Mouse (Mus musculus) liver, embryonic 13.5 days (tissue): ENCODE results near the gene Ilvbl. TPM values are rescaled to one million over a fixed set of nuclear protein-coding genes. Genes with fewer than 3 reads are reported as not detected.
"Not testable (repeated sequence)": the region's sequence is repeated elsewhere in the genome, so short reads cannot be mapped to it uniquely, and the experiment has no call there.

Experiments used
- ATAC-seq: fragments of 200-750 bp; cut with Nextera tagmentation; 2 replicates; pipeline ENCODE4 v1.8.0; 2017; ENCODE audit warnings: low read depth, mild to moderate bottlenecking, moderate number of reproducible peaks, moderate library complexity
- DNase-seq: peaks from one replicate; pipeline ENCODE4 v3.0.0; 2022
- H3K27ac ChIP-seq: fragments of 300-500 bp; sonication (generic); 2 replicates; pipeline ENCODE4 v1.5.1; 2015; ENCODE audit warnings: moderate library complexity, mild to moderate bottlenecking, inconsistent platforms
- H3K27me3 ChIP-seq: fragments of 300-500 bp; sonication (generic); 2 replicates; pipeline ENCODE4 v1.6.1; 2015; ENCODE audit warnings: mild to moderate bottlenecking, inconsistent platforms
- H3K36me3 ChIP-seq: fragments of 300-500 bp; sonication (generic); 2 replicates; pipeline ENCODE4 v1.6.1; 2015; ENCODE audit warnings: mild to moderate bottlenecking, inconsistent platforms
- H3K4me1 ChIP-seq: fragments of 300-500 bp; sonication (generic); replicated peaks from 2 replicates; pipeline ENCODE4 v1.6.1; 2015; ENCODE audit warnings: inconsistent platforms
- H3K4me2 ChIP-seq: fragments of 300-500 bp; sonication (generic); 2 replicates; pipeline ENCODE4 v1.6.1; 2015; ENCODE audit warnings: inconsistent platforms, mild to moderate bottlenecking, moderate library complexity
- H3K4me3 ChIP-seq: fragments of 300-500 bp; sonication (generic); replicated peaks from 2 replicates; pipeline ENCODE4 v1.5.1; 2015; ENCODE audit warnings: mild to moderate bottlenecking, inconsistent platforms
- H3K9ac ChIP-seq: fragments of 300-500 bp; sonication (generic); 2 replicates; pipeline ENCODE4 v1.6.1; 2015; ENCODE audit warnings: mild to moderate bottlenecking, inconsistent platforms
- H3K9me3 ChIP-seq: fragments of 300-500 bp; sonication (generic); replicated peaks from 2 replicates; pipeline ENCODE4 v1.6.1; 2016; ENCODE audit warnings: inconsistent platforms
- WGBS: fragments of 180-500 bp; shearing (Covaris S2); methylation state at CpG from one replicate; pipeline ENCODE4 v1.1.7; 2015; ENCODE audit not compliant: insufficient replicate concordance; 5-methylcytosine and 5-hydroxymethylcytosine counted together
- polyA plus RNA-seq: library from polyadenylated mRNA; unstranded; fragments of >200 nt; fragmentation: Nextera tagmentation; extraction: Ambion mirVana; gene quantifications from 2 replicates; pipeline ENCODE4 v1.2.1, GENCODE M21; 2015

Ilvbl gene
- polyA plus RNA-seq, 1 experiment from 2014 or later, result 17.4 TPM

DNA sequence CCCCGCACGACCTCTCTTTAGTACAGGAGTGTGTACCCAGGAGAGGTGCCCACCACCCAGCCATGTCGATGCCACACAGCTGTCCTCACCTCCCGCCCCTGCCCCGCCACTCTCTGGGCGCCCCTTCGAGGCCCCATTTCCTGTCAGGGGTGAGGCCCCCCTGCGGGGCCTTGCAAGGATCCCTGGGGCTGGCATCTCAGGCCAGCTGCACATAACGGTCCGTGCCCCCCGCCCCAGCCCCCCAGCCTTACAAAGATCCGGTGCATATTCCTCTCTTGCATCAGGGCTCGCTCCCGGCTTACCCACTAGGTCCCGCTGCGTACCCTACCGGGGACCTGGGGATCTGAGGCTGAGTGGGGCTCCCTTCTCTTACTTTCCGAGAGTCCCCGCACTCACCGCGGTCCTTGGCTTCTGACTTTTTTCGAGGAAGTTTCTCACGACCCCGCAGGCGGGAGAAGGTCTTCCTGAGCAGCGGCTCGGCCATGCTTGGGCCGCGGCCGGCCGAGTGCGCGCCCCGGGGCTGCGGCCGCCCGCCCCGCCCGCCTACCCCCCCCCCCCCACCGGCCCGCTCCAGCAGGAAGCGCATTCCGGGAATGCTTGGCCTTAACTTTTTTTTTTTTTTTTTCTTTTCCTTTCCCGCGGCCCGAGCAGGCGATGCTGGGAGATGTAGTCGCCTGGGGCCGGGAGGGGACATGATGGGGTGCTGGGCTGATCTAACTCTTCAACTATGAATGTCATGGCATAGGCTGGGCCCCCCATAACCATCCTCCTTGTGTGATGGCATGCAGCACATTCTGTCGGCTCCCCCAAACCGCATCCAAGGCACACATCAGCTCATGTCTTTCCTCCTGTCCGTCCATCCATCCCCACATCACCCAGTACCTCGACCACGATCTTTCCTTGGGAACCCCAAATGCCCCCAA lies 17.5 kb downstream of the Ilvbl start, which contains the start of gene Syde1:
Syde1 (minus strand) TSS at position 559 of the 923 bp plus-strand sequence.
- ATAC-seq, result 0 out of 2 replicates have a peak, but pooled peaks have one; percentile 47
- peak within 1 kb of the TSS; percentile 37 for H3K27ac ChIP-seq
- H3K9ac ChIP-seq, result peak within 1 kb of the TSS; percentile 52

DNA sequence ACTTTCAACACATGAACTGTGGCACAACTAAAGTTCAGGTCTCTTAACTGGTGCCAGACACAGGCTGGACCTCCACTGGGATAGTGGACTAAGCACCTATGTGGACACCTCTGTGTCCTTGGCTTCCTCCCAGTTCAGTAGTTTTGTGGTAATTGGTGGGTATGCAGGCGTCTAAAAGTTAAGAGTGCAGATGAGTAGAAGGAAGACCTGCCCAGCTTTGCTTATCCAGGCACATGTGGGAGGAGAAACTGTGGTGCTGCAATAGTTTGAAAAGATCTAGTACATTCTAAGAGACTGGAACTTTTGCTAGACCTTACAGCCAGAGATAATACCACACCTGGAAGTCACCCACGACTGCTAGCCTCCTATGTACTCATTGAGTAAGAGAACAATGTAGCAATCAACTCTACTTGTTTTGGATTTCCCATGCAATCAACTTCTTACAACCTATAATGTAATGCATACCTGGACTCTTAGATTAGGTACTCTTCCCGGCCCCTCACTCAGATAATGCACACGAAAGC lies 18.8 kb downstream of the Ilvbl start:
- Histone ChIP-seq H3K4me1 (peaks cover 3% of the 10 kb centered on the region; the same call in 1 of the 2 replicates), H3K27me3 (peaks cover 77% of the 10 kb centered on the region), H3K9me3 (no peaks in the 10 kb centered on the region), H3K4me3 (no peak overlapping the region), H3K36me3 (peaks cover 9% of the 10 kb centered on the region), H3K4me2 (no peak overlapping the region), H3K9ac (no peak overlapping the region), H3K27ac (no peak overlapping the region)
- ATAC-seq, result no peak
- WGBS, result 53% methylated on average over 4 of the region's 4 CpGs
- no peak for DNase-seq

More for the DNA sequence above, 17.5 kb downstream of the Ilvbl start, which contains the start of gene Syde1:
- Histone ChIP-seq H3K4me1 (peaks cover 3% of the 10 kb centered on the region; the same call in 1 of the 2 replicates), H3K36me3 (peaks cover 9% of the 10 kb centered on the region), H3K4me2 (peak within 1 kb of the TSS; percentile 57), H3K27me3 (peaks cover 72% of the 10 kb centered on the region), H3K4me3 (peak within 1 kb of the TSS; percentile 52), H3K9me3 (no peaks in the 10 kb centered on the region)
- DNase-seq, result no peak
- WGBS, result 5% methylated on average over 44 of the region's 54 CpGs

DNA sequence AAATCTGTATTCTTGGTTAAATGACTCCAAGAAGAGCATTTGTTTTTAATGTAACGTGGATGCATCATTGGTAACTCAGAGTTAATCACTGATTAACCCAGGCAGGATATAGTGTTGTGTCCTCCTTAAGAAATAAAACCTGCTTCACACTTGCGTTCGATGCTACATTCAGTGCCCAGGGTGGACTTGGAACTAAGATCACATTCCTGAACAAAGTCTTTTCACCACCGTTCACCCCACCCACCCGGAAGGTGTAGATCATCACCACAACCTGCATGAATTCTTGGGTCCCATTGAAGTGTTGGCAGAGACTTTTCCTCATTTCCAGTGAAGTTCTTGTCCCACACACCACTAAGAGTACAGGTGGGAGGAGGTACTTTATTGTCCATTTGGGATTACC lies 19.6 kb downstream of the Ilvbl start:
- ATAC-seq, result no peak
- no peak for DNase-seq
- Histone ChIP-seq H3K4me2 (no peak overlapping the region), H3K27me3 (peaks cover 77% of the 10 kb centered on the region), H3K9ac (no peak overlapping the region), H3K9me3 (no peaks in the 10 kb centered on the region), H3K27ac (no peak overlapping the region), H3K4me3 (no peak overlapping the region), H3K4me1 (peaks cover 3% of the 10 kb centered on the region; the same call in 1 of the 2 replicates), H3K36me3 (0 out of 2 replicates have a peak, but pooled peaks cover 6% of the 10 kb centered on the region)
- WGBS, result 66% methylated on average over 5 of the region's 5 CpGs

DNA sequence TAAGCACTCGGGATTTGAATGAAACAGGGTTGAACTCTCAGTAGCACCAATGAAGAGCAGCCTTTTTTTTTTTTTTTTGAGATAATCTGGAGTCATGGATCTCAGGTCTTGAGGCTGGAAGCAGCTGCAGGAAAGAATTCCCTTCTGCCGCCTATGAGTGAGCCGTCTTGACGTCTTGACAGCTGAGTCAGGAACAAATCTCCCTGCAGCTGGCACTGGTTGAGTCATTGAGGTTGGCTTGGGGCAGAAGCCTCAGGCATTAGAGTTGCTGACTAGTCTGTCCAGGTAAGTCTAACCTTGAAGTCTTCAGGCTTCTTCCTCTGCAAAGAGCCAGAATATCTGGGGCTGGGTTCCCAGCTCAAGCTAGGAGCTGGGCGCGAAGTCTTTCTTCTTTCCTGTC lies 20.0 kb downstream of the Ilvbl start:
- Histone ChIP-seq H3K9ac (no peak overlapping the region), H3K27ac (no peak overlapping the region), H3K4me2 (no peak overlapping the region), H3K27me3 (peaks cover 72% of the 10 kb centered on the region), H3K4me1 (peaks cover 3% of the 10 kb centered on the region; the same call in 1 of the 2 replicates), H3K9me3 (no peaks in the 10 kb centered on the region), H3K36me3 (0 out of 2 replicates have a peak, but pooled peaks cover 3% of the 10 kb centered on the region), H3K4me3 (no peak overlapping the region)
- ATAC-seq (no peak), DNase-seq (no peak)
- 62% methylated on average over 6 of the region's 6 CpGs for WGBS

DNA sequence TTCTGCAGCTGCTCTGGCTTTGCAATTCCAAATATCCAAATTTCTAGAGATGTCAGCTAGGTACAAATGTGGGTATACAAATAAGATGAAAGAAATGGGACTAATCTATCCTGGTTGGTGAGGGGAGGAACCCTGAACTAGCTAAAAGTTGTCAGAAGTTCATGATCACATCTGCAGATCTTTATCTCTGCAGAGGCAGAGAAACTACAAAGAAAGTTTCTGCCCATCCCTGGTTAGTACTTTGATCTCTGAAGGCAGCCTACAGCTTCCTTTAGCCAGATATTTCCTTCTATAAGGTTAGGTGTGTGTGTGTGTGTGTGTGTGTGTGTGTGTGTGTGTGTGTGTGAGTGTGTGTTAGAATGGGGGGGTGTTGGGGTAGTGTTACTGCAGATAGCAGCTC lies 20.4 kb downstream of the Ilvbl start:
- Histone ChIP-seq H3K4me2 (no peak overlapping the region), H3K4me1 (peaks cover 3% of the 10 kb centered on the region; the same call in 1 of the 2 replicates), H3K36me3 (no peaks in the 10 kb centered on the region), H3K27me3 (peaks cover 69% of the 10 kb centered on the region), H3K9ac (no peak overlapping the region), H3K9me3 (no peaks in the 10 kb centered on the region), H3K27ac (no peak overlapping the region), H3K4me3 (no peak overlapping the region)
- no peak for ATAC-seq
- DNase-seq, result no peak

DNA sequence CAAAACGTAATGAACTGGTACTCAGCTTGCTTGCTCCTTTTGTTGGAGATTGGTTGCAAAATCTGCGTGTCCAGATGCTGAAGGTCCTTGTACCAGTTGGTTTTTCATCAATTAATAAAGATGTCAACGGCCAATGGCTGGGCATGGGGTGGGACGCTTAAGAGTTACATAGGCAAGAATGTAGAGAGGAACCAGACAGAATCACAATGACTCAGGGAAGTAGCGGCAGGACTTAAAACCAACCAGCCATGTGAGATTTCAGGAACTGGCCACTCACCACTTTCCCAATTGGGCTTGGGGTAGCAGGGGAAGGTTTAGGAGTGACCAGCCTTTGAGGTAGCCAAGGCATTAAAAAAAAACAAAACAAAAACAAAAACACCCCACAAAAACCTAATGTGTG lies 25.7 kb downstream of the Ilvbl start:
- Histone ChIP-seq H3K27ac (no peak overlapping the region), H3K27me3 (peaks cover 36% of the 10 kb centered on the region), H3K36me3 (no peaks in the 10 kb centered on the region), H3K9ac (no peak overlapping the region), H3K4me3 (no peak overlapping the region), H3K4me2 (no peak overlapping the region), H3K9me3 (no peaks in the 10 kb centered on the region), H3K4me1 (no peaks in the 10 kb centered on the region)
- no peak for ATAC-seq
- DNase-seq, result no peak
- 54% methylated on average over 5 of the region's 5 CpGs for WGBS

DNA sequence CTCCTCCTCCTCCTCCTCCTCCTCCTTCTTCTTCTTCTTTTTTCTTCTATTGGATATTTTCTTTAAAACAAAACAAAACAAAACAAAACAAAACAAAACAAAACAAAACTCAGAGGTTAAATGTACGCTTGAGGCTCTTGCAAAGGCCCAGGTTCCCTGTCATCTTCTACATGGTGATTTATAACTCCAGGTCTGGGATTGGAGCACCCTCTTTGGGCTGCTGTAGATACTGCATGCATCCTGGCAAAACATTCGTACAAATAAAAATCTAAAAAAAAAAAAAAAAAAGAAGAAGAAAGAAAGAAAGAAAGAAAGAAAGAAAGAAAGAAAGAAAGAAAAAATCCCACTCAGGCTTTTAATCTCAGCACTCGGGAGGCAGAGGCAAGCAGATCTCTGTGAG lies 30.9 kb downstream of the Ilvbl start:
- DNase-seq (no peak), ATAC-seq (no peak)
- Histone ChIP-seq H3K36me3 (no peaks in the 10 kb centered on the region), H3K4me3 (no peak overlapping the region), H3K9me3 (no peaks in the 10 kb centered on the region), H3K27me3 (peaks cover 25% of the 10 kb centered on the region), H3K9ac (no peak overlapping the region), H3K4me1 (no peaks in the 10 kb centered on the region), H3K27ac (no peak overlapping the region), H3K4me2 (no peak overlapping the region)
- 26% methylated on average over 3 of the region's 3 CpGs for WGBS

DNA sequence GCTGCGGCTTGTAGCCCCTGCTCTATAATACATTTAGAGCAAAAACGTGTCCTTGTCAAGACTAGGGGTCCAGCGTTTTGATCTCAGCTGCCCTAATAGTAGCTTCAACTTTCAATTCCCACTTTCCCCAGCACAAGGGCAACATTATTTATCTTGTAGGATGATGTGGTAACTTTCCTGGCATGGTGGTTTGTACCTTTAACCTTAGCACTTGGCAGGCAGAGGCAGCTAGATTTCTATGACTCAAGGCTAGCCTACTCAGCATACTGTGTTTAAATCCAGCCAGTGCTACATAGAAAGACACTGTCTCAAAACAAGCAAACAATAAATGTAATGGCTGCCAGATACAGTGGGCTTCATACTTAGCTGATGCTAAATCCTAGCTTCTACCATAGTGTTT lies 33.5 kb downstream of the Ilvbl start:
- no peaks in the 10 kb centered on the region for H3K4me1 ChIP-seq
- DNase-seq, result no peak

DNA sequence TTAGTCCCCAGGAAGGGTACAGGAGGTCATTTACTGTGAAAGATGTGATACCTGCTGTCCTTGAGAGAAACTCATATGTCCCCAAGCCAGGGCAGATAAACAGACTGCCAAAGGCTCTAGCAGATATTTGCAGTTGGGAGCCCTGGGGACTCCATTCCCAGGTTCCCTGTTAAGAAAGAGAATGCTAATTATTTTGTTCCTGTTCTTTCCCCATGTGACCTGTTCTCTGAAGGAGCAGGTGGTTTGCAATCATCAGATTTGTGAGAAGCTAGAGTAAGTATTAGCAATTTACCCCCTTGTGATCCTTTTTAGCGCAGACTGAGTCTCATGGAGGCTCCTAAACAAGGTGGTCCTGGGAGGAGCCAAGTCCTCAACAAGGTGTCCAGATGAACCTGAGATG lies 43.8 kb downstream of the Ilvbl start, which contains the start of gene Olfr1357:
Olfr1357 (minus strand) TSS at position 101 of the 400 bp plus-strand sequence.
- Histone ChIP-seq H3K4me2 (no peak within 1 kb of the TSS), H3K27me3 (no peaks in the 10 kb centered on the region), H3K36me3 (no peaks in the 10 kb centered on the region), H3K9ac (no peak within 1 kb of the TSS), H3K4me1 (no peaks in the 10 kb centered on the region), H3K9me3 (no peaks in the 10 kb centered on the region), H3K4me3 (no peak within 1 kb of the TSS), H3K27ac (no peak within 1 kb of the TSS)
- ATAC-seq (no peak), DNase-seq (no peak)
- WGBS, result 56% methylated on average over 1 of the region's 1 CpGs

More for the DNA sequence above, 33.5 kb downstream of the Ilvbl start:
- H3K27me3 ChIP-seq, result peaks cover 18% of the 10 kb centered on the region
- WGBS, result 44% methylated on average over 3 of the region's 3 CpGs
- H3K9ac ChIP-seq, result no peak overlapping the region
- no peaks in the 10 kb centered on the region for H3K9me3 ChIP-seq
- ATAC-seq, result no peak
- H3K27ac ChIP-seq, result no peak overlapping the region
- H3K36me3 ChIP-seq, result no peaks in the 10 kb centered on the region
- H3K4me2 ChIP-seq, result no peak overlapping the region
- H3K4me3 ChIP-seq, result no peak overlapping the region

DNA sequence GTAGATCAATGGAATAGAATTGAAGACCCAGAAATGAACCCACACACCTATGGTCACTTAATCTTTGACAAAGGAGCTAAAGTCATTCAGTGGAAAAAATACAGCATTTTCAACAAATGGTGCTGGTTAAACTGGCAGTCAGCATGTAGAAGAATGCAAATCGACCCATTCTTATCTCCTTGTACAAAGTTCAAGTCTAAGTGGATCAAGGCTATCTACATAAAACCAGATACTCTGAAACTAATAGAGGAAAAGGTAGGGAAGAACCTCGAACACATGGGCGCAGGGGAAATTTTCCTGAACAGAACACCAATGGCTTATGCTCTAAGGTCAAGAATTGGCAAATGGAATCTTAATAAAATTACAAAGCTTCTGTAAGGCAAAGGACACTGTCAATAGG lies 49.0 kb downstream of the Ilvbl start:
- not testable (repeated sequence) for DNase-seq, H3K27ac ChIP-seq, H3K4me1 ChIP-seq, H3K27me3 ChIP-seq, H3K36me3 ChIP-seq, H3K9me3 ChIP-seq, H3K9ac ChIP-seq, ATAC-seq, H3K4me2 ChIP-seq, H3K4me3 ChIP-seq
- 57% methylated on average over 3 of the region's 3 CpGs for WGBS

DNA sequence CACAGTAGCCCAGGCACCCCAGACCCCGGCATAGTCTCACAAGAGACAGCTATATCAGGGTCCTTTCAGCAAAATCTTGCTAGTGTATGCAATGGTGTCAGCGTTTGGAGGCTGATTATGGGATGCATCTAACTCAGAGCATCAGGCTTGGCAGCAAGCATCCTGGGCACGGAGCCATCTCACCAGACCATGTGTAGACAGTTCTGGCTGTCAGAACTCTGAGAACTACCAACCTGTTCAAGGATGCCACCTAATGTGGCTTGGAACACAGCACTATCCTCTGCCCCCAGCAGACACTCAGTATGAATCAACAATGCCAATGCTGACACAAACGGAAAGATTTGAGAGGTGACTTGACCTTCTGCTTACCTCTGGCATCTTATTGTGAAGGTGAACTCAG lies 56.0 kb downstream of the Ilvbl start:
- Histone ChIP-seq H3K4me1 (no peaks in the 10 kb centered on the region), H3K9ac (no peak overlapping the region)
- 58% methylated on average over 4 of the region's 4 CpGs for WGBS

More for the DNA sequence above, 56.0 kb downstream of the Ilvbl start:
- no peaks in the 10 kb centered on the region for H3K9me3 ChIP-seq
- no peak overlapping the region for H3K27ac ChIP-seq
- ATAC-seq, result no peak
- H3K4me3 ChIP-seq, result no peak overlapping the region
- H3K27me3 ChIP-seq, result no peaks in the 10 kb centered on the region
- H3K36me3 ChIP-seq, result no peaks in the 10 kb centered on the region
- DNase-seq, result no peak
- H3K4me2 ChIP-seq, result no peak overlapping the region
